Mouse (Mus musculus): Measurements from ENCODE around the gene Specc1l.

GRCm38 (mm10) chr10:75303324-75304048, 91.6 kb downstream of the Specc1l start:
- TF ChIP-seq GATA1 (IDR thresholded peaks at IDR 0.05; ENCODE audit: borderline replicate concordance, low read length) (no peak), FLI1 (IDR thresholded peaks at IDR 0.05; ENCODE audit: low read length) (no peak)

All from megakaryocyte, embryonic 14.5 days (primary cell).